Mouse (Mus musculus) stomach, embryonic 15.5 days (tissue): ENCODE results near the gene BC049352. TPM values are rescaled to one million over a fixed set of nuclear protein-coding genes. Genes with fewer than 3 reads are reported as not detected.
A peak's percentile ranks its signal among the peaks of the same experiment; 100 is the strongest.

Source experiments
- ATAC-seq: fragments of 200-750 bp; cut with Nextera tagmentation; 2 replicates; pipeline ENCODE4 v1.8.0; 2017; ENCODE audit warnings: low read depth, moderate number of reproducible peaks, moderate TSS enrichment; ENCODE audit not compliant: insufficient read depth, low FRiP score
- H3K27ac ChIP-seq: fragments of 300-500 bp; sonication (generic); 2 replicates; pipeline ENCODE4 v1.5.1; 2015; ENCODE audit warnings: mild to moderate bottlenecking, inconsistent platforms
- H3K27me3 ChIP-seq: fragments of 300-500 bp; sonication (generic); replicated peaks from 2 replicates; pipeline ENCODE4 v1.6.1; 2015; ENCODE audit warnings: inconsistent platforms
- H3K36me3 ChIP-seq: fragments of 300-500 bp; sonication (generic); 2 replicates; pipeline ENCODE4 v1.6.1; 2015; ENCODE audit warnings: inconsistent platforms
- H3K4me1 ChIP-seq: fragments of 300-500 bp; sonication (generic); 2 replicates; pipeline ENCODE4 v1.6.1; 2015; ENCODE audit warnings: inconsistent platforms
- H3K4me2 ChIP-seq: fragments of 300-500 bp; sonication (generic); 2 replicates; pipeline ENCODE4 v1.6.1; 2015; ENCODE audit warnings: mild to moderate bottlenecking, inconsistent platforms
- H3K4me3 ChIP-seq: fragments of 300-500 bp; sonication (generic); replicated peaks from 2 replicates; pipeline ENCODE4 v1.5.1; 2015; ENCODE audit warnings: inconsistent platforms
- H3K9ac ChIP-seq: fragments of 300-500 bp; sonication (generic); 2 replicates; pipeline ENCODE4 v1.6.1; 2015; ENCODE audit warnings: inconsistent platforms
- H3K9me3 ChIP-seq: fragments of 300-500 bp; sonication (generic); 2 replicates; pipeline ENCODE4 v1.6.1; 2016; ENCODE audit warnings: inconsistent platforms
- WGBS: fragments of 180-500 bp; shearing (Covaris S2); methylation state at CpG from one replicate; pipeline ENCODE4 v1.1.7; 2015; 5-methylcytosine and 5-hydroxymethylcytosine counted together
- polyA plus RNA-seq: library from polyadenylated mRNA; unstranded; fragments of >200 nt; fragmentation: Nextera tagmentation; extraction: Ambion mirVana; gene quantifications from 2 replicates; pipeline ENCODE4 v1.2.1, GENCODE M21; 2015

BC049352 gene
- polyA plus RNA-seq, 1 experiment from 2014 or later = 0.23 TPM

- Histone ChIP-seq H3K9me3 (no peaks in the 10 kb centered on the region), H3K27ac (no peak overlapping the region), H3K4me3 (no peak overlapping the region), H3K4me2 (no peak overlapping the region), H3K36me3 (no peaks in the 10 kb centered on the region), H3K9ac (no peak overlapping the region), H3K4me1 (no peaks in the 10 kb centered on the region), H3K27me3 (no peaks in the 10 kb centered on the region)
- no peak for ATAC-seq
- WGBS = 77% methylated on average over 4 of the region's 4 CpGs
These were observed 73.6 kb downstream of the BC049352 start for GRCm38 (mm10) chr9:45255431-45255830.

GRCm38 (mm10) chr9:45255967-45256366 is 74.2 kb downstream of the BC049352 start:
- no peak overlapping the region for H3K9ac ChIP-seq
- ATAC-seq = no peak
- H3K4me2 ChIP-seq = no peak overlapping the region
- H3K4me3 ChIP-seq = no peak overlapping the region
- WGBS = 86% methylated on average over 5 of the region's 5 CpGs
- no peak overlapping the region for H3K27ac ChIP-seq
- no peaks in the 10 kb centered on the region for H3K36me3 ChIP-seq
- no peaks in the 10 kb centered on the region for H3K4me1 ChIP-seq
- no peaks in the 10 kb centered on the region for H3K27me3 ChIP-seq
- no peaks in the 10 kb centered on the region for H3K9me3 ChIP-seq

GRCm38 (mm10) chr9:45259065-45259464 is 77.3 kb downstream of the BC049352 start:
- 80% methylated on average over 13 of the region's 13 CpGs for WGBS
- Histone ChIP-seq H3K9me3 (no peaks in the 10 kb centered on the region), H3K27me3 (no peaks in the 10 kb centered on the region), H3K36me3 (no peaks in the 10 kb centered on the region), H3K4me3 (no peak overlapping the region), H3K27ac (no peak overlapping the region), H3K4me2 (no peak overlapping the region), H3K4me1 (no peaks in the 10 kb centered on the region), H3K9ac (no peak overlapping the region)
- ATAC-seq = no peak

GRCm38 (mm10) chr9:45261466-45261865 is 79.7 kb downstream of the BC049352 start:
- WGBS = 56% methylated on average over 4 of the region's 4 CpGs
- ATAC-seq = no peak
- no peaks in the 10 kb centered on the region for H3K27me3 ChIP-seq

GRCm38 (mm10) chr9:45261872-45262271 is 80.1 kb downstream of the BC049352 start:
- H3K4me3 ChIP-seq = no peak overlapping the region
- no peak overlapping the region for H3K4me2 ChIP-seq
- WGBS = 86% methylated on average over 5 of the region's 5 CpGs
- no peaks in the 10 kb centered on the region for H3K9me3 ChIP-seq
- H3K9ac ChIP-seq = no peak overlapping the region
- no peak for ATAC-seq
- no peaks in the 10 kb centered on the region for H3K36me3 ChIP-seq
- H3K27ac ChIP-seq = no peak overlapping the region
- no peaks in the 10 kb centered on the region for H3K27me3 ChIP-seq
- no peaks in the 10 kb centered on the region for H3K4me1 ChIP-seq

More at GRCm38 (mm10) chr9:45261466-45261865, 79.7 kb downstream of the BC049352 start:
- Histone ChIP-seq H3K9ac (no peak overlapping the region), H3K9me3 (no peaks in the 10 kb centered on the region), H3K4me2 (no peak overlapping the region), H3K4me1 (no peaks in the 10 kb centered on the region), H3K27ac (no peak overlapping the region), H3K36me3 (no peaks in the 10 kb centered on the region), H3K4me3 (no peak overlapping the region)

- Histone ChIP-seq H3K27me3 (peaks cover 18% of the 10 kb centered on the region), H3K4me2 (no peak overlapping the region), H3K9ac (no peak overlapping the region), H3K27ac (no peak overlapping the region), H3K4me1 (0 out of 2 replicates have a peak, but pooled peaks cover 2% of the 10 kb centered on the region), H3K36me3 (no peaks in the 10 kb centered on the region), H3K9me3 (no peaks in the 10 kb centered on the region), H3K4me3 (no peak overlapping the region)
- WGBS = 88% methylated on average over 4 of the region's 4 CpGs
- ATAC-seq = no peak
These were observed 85.3 kb downstream of the BC049352 start for GRCm38 (mm10) chr9:45267099-45267498.

GRCm38 (mm10) chr9:45268079-45268478 is 86.3 kb downstream of the BC049352 start:
- Histone ChIP-seq H3K9me3 (no peaks in the 10 kb centered on the region), H3K36me3 (no peaks in the 10 kb centered on the region), H3K4me3 (peak overlapping the region; percentile 38; the same call in 1 of the 2 replicates), H3K9ac (no peak overlapping the region), H3K27ac (no peak overlapping the region), H3K4me1 (0 out of 2 replicates have a peak, but pooled peaks cover 2% of the 10 kb centered on the region), H3K27me3 (peaks cover 18% of the 10 kb centered on the region), H3K4me2 (no peak overlapping the region)
- no peak for ATAC-seq
- 69% methylated on average over 4 of the region's 4 CpGs for WGBS

GRCm38 (mm10) chr9:45268597-45269325 is 87.0 kb downstream of the BC049352 start, which contains the start of gene Il10ra:
Il10ra (minus strand) TSS chr9:45269149.
- no peak within 1 kb of the TSS for H3K9ac ChIP-seq
- peak within 1 kb of the TSS; percentile 38 for H3K4me3 ChIP-seq
- peaks cover 18% of the 10 kb centered on the region for H3K27me3 ChIP-seq
- H3K4me2 ChIP-seq = peak within 1 kb of the TSS; percentile 69
- H3K4me1 ChIP-seq = 0 out of 2 replicates have a peak, but pooled peaks cover 2% of the 10 kb centered on the region
- no peaks in the 10 kb centered on the region for H3K36me3 ChIP-seq
- no peak within 1 kb of the TSS for H3K27ac ChIP-seq
- WGBS = 6% methylated on average over 36 of the region's 36 CpGs
- 0 out of 2 replicates have a peak, but pooled peaks have one; percentile 43 for ATAC-seq
- no peaks in the 10 kb centered on the region for H3K9me3 ChIP-seq

- Histone ChIP-seq H3K27ac (no peak overlapping the region), H3K4me1 (0 out of 2 replicates have a peak, but pooled peaks cover 2% of the 10 kb centered on the region), H3K4me2 (no peak overlapping the region), H3K9ac (no peak overlapping the region), H3K4me3 (no peak overlapping the region), H3K36me3 (no peaks in the 10 kb centered on the region), H3K9me3 (no peaks in the 10 kb centered on the region), H3K27me3 (peaks cover 18% of the 10 kb centered on the region)
- ATAC-seq = no peak
- 40% methylated on average over 5 of the region's 5 CpGs for WGBS
These were observed 90.4 kb downstream of the BC049352 start for GRCm38 (mm10) chr9:45272213-45272612.

- H3K9ac ChIP-seq = no peak overlapping the region
- H3K9me3 ChIP-seq = no peaks in the 10 kb centered on the region
- H3K36me3 ChIP-seq = no peaks in the 10 kb centered on the region
- no peak for ATAC-seq
- H3K27me3 ChIP-seq = peaks cover 7% of the 10 kb centered on the region; the same call in 1 of the 2 replicates
- no peak overlapping the region for H3K4me2 ChIP-seq
- no peak overlapping the region for H3K27ac ChIP-seq
- H3K4me1 ChIP-seq = no peaks in the 10 kb centered on the region
- H3K4me3 ChIP-seq = no peak overlapping the region
- WGBS = 76% methylated on average over 4 of the region's 4 CpGs
These were observed 92.4 kb downstream of the BC049352 start for GRCm38 (mm10) chr9:45274218-45274617.

GRCm38 (mm10) chr9:45274635-45275034 is 92.8 kb downstream of the BC049352 start:
- ATAC-seq = no peak
- H3K27me3 ChIP-seq = 0 out of 2 replicates have a peak, but pooled peaks cover 2% of the 10 kb centered on the region

GRCm38 (mm10) chr9:45280059-45280458 is 98.3 kb downstream of the BC049352 start:
- Histone ChIP-seq H3K9ac (no peak overlapping the region), H3K4me2 (no peak overlapping the region), H3K9me3 (no peaks in the 10 kb centered on the region), H3K36me3 (no peaks in the 10 kb centered on the region), H3K4me3 (no peak overlapping the region), H3K27ac (no peak overlapping the region), H3K4me1 (no peaks in the 10 kb centered on the region), H3K27me3 (no peaks in the 10 kb centered on the region)
- ATAC-seq = no peak
- 56% methylated on average over 3 of the region's 3 CpGs for WGBS

More at GRCm38 (mm10) chr9:45274635-45275034, 92.8 kb downstream of the BC049352 start:
- Histone ChIP-seq H3K9me3 (no peaks in the 10 kb centered on the region), H3K27ac (no peak overlapping the region), H3K4me1 (no peaks in the 10 kb centered on the region), H3K4me2 (no peak overlapping the region), H3K9ac (no peak overlapping the region), H3K36me3 (no peaks in the 10 kb centered on the region), H3K4me3 (no peak overlapping the region)
- 84% methylated on average over 2 of the region's 2 CpGs for WGBS
